Mouse (Mus musculus): ENCODE measurements around the gene Lsm14a. TPM values are rescaled to one million over a fixed set of nuclear protein-coding genes. Genes with fewer than 3 reads are reported as not detected.

The Lsm14a gene
- polyA plus RNA-seq, 1 experiment from 2014 or later = 53.8 TPM

DNA sequence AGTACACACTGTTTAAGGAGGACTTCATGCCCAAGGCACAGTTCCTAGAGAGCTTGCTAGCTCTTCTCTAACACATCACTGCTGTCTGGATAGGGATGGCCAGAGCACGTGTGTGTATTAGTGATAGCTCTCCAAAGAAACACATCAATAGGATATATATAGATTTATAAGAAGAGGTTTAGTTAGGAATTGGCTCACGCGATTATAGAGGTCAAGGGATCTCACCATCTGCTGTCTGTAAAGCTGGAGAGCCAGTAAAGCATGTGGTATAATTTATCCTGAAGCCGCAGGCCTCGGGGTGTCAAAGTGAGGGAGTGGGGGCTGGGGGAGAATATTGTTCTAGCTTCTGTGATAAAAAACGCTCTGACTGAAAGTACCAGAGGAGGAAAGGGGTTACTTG, 2.6 kb upstream of the Lsm14a start:
- Histone ChIP-seq H3K9ac (replicated peaks; ENCODE audit: low read depth, low read length) (no peak overlapping the region), H3K4me1 (ENCODE audit: control insufficient read depth, insufficient read depth, low read length) (peaks cover 5% of the 10 kb centered on the region), H3K4me2 (replicated peaks; ENCODE audit: low read depth, low read length) (no peak overlapping the region), H3K9me3 (ENCODE audit: control insufficient read depth, low read depth, low read length) (no peaks in the 10 kb centered on the region), H3K4me3 (ENCODE audit: low read depth, low read length) (no peak overlapping the region), H3K27ac (ENCODE audit: low read length) (no peak overlapping the region), H3K27me3 (ENCODE audit: control insufficient read depth, insufficient read depth, low read length) (no peaks in the 10 kb centered on the region), H3K36me3 (ENCODE audit: control insufficient read depth, insufficient read depth, low read length) (no peaks in the 10 kb centered on the region)
- 53% methylated on average over 6 of the region's 6 CpGs for WGBS
- no peak for ATAC-seq (ENCODE audit: insufficient number of reproducible peaks, insufficient read depth, low FRiP score, low read depth)

DNA sequence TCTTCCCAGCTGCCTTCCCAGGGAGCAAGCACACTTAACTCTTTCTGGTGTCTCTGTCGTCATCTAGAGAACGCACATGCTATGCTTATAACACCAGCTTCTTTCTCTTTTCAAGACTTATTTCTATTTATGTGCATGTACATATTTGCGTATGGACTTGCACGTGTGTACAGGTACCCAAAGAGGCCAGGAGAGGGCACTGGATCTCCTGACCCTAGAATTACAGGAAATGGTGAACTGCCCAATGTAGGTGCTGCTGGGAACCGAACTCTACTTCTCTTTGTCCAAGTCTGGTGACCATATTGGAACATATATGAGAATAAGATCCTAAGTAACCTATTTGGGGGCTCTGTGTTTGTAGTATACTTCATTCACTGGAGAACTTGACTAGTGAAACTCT, 1.5 kb upstream of the Lsm14a start:
- Histone ChIP-seq H3K4me2 (replicated peaks; ENCODE audit: low read depth, low read length) (no peak overlapping the region), H3K9me3 (ENCODE audit: control insufficient read depth, low read depth, low read length) (no peaks in the 10 kb centered on the region), H3K36me3 (ENCODE audit: control insufficient read depth, insufficient read depth, low read length) (no peaks in the 10 kb centered on the region), H3K27ac (ENCODE audit: low read length) (no peak overlapping the region), H3K9ac (replicated peaks; ENCODE audit: low read depth, low read length) (no peak overlapping the region), H3K4me3 (ENCODE audit: low read depth, low read length) (no peak overlapping the region), H3K27me3 (ENCODE audit: control insufficient read depth, insufficient read depth, low read length) (no peaks in the 10 kb centered on the region), H3K4me1 (ENCODE audit: control insufficient read depth, insufficient read depth, low read length) (peaks cover 9% of the 10 kb centered on the region)
- WGBS = 80% methylated on average over 5 of the region's 5 CpGs
- ATAC-seq (ENCODE audit: insufficient number of reproducible peaks, insufficient read depth, low FRiP score, low read depth) = no peak

GRCm38 (mm10) chr7:34394091-34394490, 976 bp upstream of the Lsm14a start:
- Histone ChIP-seq H3K9ac (replicated peaks; ENCODE audit: low read depth, low read length) (no peak overlapping the region), H3K4me1 (ENCODE audit: control insufficient read depth, insufficient read depth, low read length) (peaks cover 9% of the 10 kb centered on the region), H3K4me2 (replicated peaks; ENCODE audit: low read depth, low read length) (no peak overlapping the region), H3K27me3 (ENCODE audit: control insufficient read depth, insufficient read depth, low read length) (no peaks in the 10 kb centered on the region), H3K36me3 (ENCODE audit: control insufficient read depth, insufficient read depth, low read length) (no peaks in the 10 kb centered on the region), H3K27ac (ENCODE audit: low read length) (no peak overlapping the region), H3K4me3 (ENCODE audit: low read depth, low read length) (no peak overlapping the region), H3K9me3 (ENCODE audit: control insufficient read depth, low read depth, low read length) (no peaks in the 10 kb centered on the region)
- ATAC-seq (ENCODE audit: insufficient number of reproducible peaks, insufficient read depth, low FRiP score, low read depth) = no peak
- WGBS = 80% methylated on average over 2 of the region's 2 CpGs

- H3K4me3 ChIP-seq (ENCODE audit: low read depth, low read length) = no peak overlapping the region
- no peaks in the 10 kb centered on the region for H3K9me3 ChIP-seq (ENCODE audit: control insufficient read depth, low read depth, low read length)
- WGBS = 65% methylated on average over 4 of the region's 4 CpGs
- no peak for ATAC-seq (ENCODE audit: insufficient number of reproducible peaks, insufficient read depth, low FRiP score, low read depth)
- H3K4me1 ChIP-seq (ENCODE audit: control insufficient read depth, insufficient read depth, low read length) = peaks cover 9% of the 10 kb centered on the region
- no peaks in the 10 kb centered on the region for H3K27me3 ChIP-seq (ENCODE audit: control insufficient read depth, insufficient read depth, low read length)
- H3K27ac ChIP-seq (ENCODE audit: low read length) = no peak overlapping the region
- H3K4me2 ChIP-seq (replicated peaks; ENCODE audit: low read depth, low read length) = no peak overlapping the region
- no peaks in the 10 kb centered on the region for H3K36me3 ChIP-seq (ENCODE audit: control insufficient read depth, insufficient read depth, low read length)
- no peak overlapping the region for H3K9ac ChIP-seq (replicated peaks; ENCODE audit: low read depth, low read length)
These were observed 780 bp downstream of the Lsm14a start for GRCm38 (mm10) chr7:34392335-34392734.

GRCm38 (mm10) chr7:34391711-34392110, 1.4 kb downstream of the Lsm14a start:
- Histone ChIP-seq H3K4me3 (ENCODE audit: low read depth, low read length) (no peak overlapping the region), H3K36me3 (ENCODE audit: control insufficient read depth, insufficient read depth, low read length) (no peaks in the 10 kb centered on the region; the same call in 1 of the 2 replicates), H3K4me1 (ENCODE audit: control insufficient read depth, insufficient read depth, low read length) (peaks cover 15% of the 10 kb centered on the region), H3K4me2 (replicated peaks; ENCODE audit: low read depth, low read length) (no peak overlapping the region), H3K9me3 (ENCODE audit: control insufficient read depth, low read depth, low read length) (no peaks in the 10 kb centered on the region), H3K9ac (replicated peaks; ENCODE audit: low read depth, low read length) (no peak overlapping the region), H3K27ac (ENCODE audit: low read length) (no peak overlapping the region), H3K27me3 (ENCODE audit: control insufficient read depth, insufficient read depth, low read length) (no peaks in the 10 kb centered on the region)
- no peak for ATAC-seq (ENCODE audit: insufficient number of reproducible peaks, insufficient read depth, low FRiP score, low read depth)
- WGBS = 75% methylated on average over 4 of the region's 4 CpGs

- H3K4me2 ChIP-seq (replicated peaks; ENCODE audit: low read depth, low read length) = peak overlapping the region; percentile 89
- no peaks in the 10 kb centered on the region for H3K9me3 ChIP-seq (ENCODE audit: control insufficient read depth, low read depth, low read length)
- H3K4me1 ChIP-seq (ENCODE audit: control insufficient read depth, insufficient read depth, low read length) = peaks cover 17% of the 10 kb centered on the region
- H3K4me3 ChIP-seq (ENCODE audit: low read depth, low read length) = peak overlapping the region; percentile 92
- H3K27me3 ChIP-seq (ENCODE audit: control insufficient read depth, insufficient read depth, low read length) = no peaks in the 10 kb centered on the region
- peak overlapping the region; percentile 99 for H3K9ac ChIP-seq (replicated peaks; ENCODE audit: low read depth, low read length)
- ATAC-seq (ENCODE audit: insufficient number of reproducible peaks, insufficient read depth, low FRiP score, low read depth) = no peak
- WGBS = 40% methylated on average over 7 of the region's 7 CpGs
- no peaks in the 10 kb centered on the region; the same call in 1 of the 2 replicates for H3K36me3 ChIP-seq (ENCODE audit: control insufficient read depth, insufficient read depth, low read length)
- peak overlapping the region; percentile 99; the same call in 1 of the 2 replicates for H3K27ac ChIP-seq (ENCODE audit: low read length)
These were observed 2.3 kb downstream of the Lsm14a start for GRCm38 (mm10) chr7:34390834-34391155.

GRCm38 (mm10) chr7:34390111-34390833, 2.8 kb downstream of the Lsm14a start:
- H3K27ac ChIP-seq (ENCODE audit: low read length) = peak overlapping the region; percentile 99
- peak overlapping the region; percentile 92 for H3K4me3 ChIP-seq (ENCODE audit: low read depth, low read length)
- peak overlapping the region; percentile 99 for H3K9ac ChIP-seq (replicated peaks; ENCODE audit: low read depth, low read length)
- 4% methylated on average over 18 of the region's 18 CpGs for WGBS
- peak overlapping the region; percentile 89 for H3K4me2 ChIP-seq (replicated peaks; ENCODE audit: low read depth, low read length)
- peaks cover 17% of the 10 kb centered on the region for H3K4me1 ChIP-seq (ENCODE audit: control insufficient read depth, insufficient read depth, low read length)
- H3K9me3 ChIP-seq (ENCODE audit: control insufficient read depth, low read depth, low read length) = no peaks in the 10 kb centered on the region
- no peaks in the 10 kb centered on the region; the same call in 1 of the 2 replicates for H3K36me3 ChIP-seq (ENCODE audit: control insufficient read depth, insufficient read depth, low read length)
- H3K27me3 ChIP-seq (ENCODE audit: control insufficient read depth, insufficient read depth, low read length) = no peaks in the 10 kb centered on the region
- no peak for ATAC-seq (ENCODE audit: insufficient number of reproducible peaks, insufficient read depth, low FRiP score, low read depth)

GRCm38 (mm10) chr7:34389277-34390085, 3.6 kb downstream of the Lsm14a start:
- peaks cover 17% of the 10 kb centered on the region for H3K4me1 ChIP-seq (ENCODE audit: control insufficient read depth, insufficient read depth, low read length)
- H3K27me3 ChIP-seq (ENCODE audit: control insufficient read depth, insufficient read depth, low read length) = no peaks in the 10 kb centered on the region
- H3K9ac ChIP-seq (replicated peaks; ENCODE audit: low read depth, low read length) = peak overlapping the region; percentile 99
- H3K27ac ChIP-seq (ENCODE audit: low read length) = peak overlapping the region; percentile 99
- H3K9me3 ChIP-seq (ENCODE audit: control insufficient read depth, low read depth, low read length) = no peaks in the 10 kb centered on the region
- WGBS = under 1% methylated on average over 82 of the region's 100 CpGs
- ATAC-seq (ENCODE audit: insufficient number of reproducible peaks, insufficient read depth, low FRiP score, low read depth) = peak; percentile 94
- peak overlapping the region; percentile 92 for H3K4me3 ChIP-seq (ENCODE audit: low read depth, low read length)
- no peaks in the 10 kb centered on the region; the same call in 1 of the 2 replicates for H3K36me3 ChIP-seq (ENCODE audit: control insufficient read depth, insufficient read depth, low read length)
- H3K4me2 ChIP-seq (replicated peaks; ENCODE audit: low read depth, low read length) = peak overlapping the region; percentile 89
